ENCODE assay signal across 11 mouse cellular contexts in the genomic region with DNA sequence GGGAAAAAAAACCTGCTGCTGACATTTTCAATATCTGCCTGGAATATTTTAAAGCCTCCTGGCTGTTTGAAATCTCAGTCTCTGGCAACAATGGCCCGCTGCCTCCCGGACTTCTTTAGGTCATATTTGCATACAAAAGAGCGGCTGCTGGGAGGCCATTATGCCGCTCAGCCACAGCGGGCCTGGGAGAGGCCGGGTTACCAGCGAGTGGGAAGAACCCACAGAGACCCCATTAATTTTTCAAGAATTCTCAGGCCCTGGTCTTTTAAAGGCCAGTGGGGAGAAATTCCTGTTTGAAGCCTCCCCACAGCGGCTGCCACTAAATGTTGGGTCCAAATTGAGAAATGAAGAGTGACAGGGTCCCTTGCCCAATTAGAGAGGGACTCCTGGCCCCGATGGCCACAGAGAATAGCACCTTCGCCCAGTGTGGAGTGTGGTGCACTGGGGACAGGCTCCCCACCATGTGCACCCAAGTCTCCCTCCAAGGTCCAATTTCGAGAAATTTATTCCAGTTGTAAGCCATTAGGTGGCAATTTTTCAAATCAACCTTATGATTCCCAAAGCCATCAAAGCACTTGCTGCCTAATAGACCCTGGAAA.
A peak's percentile ranks its signal among the peaks of the same experiment; 100 is the strongest.
DNase-seq lines count a peak whose midpoint lies in the region; ATAC-seq and TF ChIP-seq lines count a peak whose summit lies in the region.
"Had no signal": no experiment of that assay in that cellular context is flagged by ENCODE, and none has a peak within 500 bp of the region (broad histone marks: within the 10 kb centered on the region; RNA-seq: fewer than 3 reads in every experiment).

No protein-coding gene starts in this region.

- no peak for TF ChIP-seq RAD21 in CH12.LX (IDR thresholded peaks at IDR 0.05; ENCODE audit: low read depth, low read length)

- no peak overlapping the region for H3K4me3 ChIP-seq in CH12.LX (replicated peaks in 1 of 3; ENCODE audit: low read depth in 2 of 3, low read length in 2 of 3, poor library complexity in 1 of 3)
- no peak overlapping the region for H3K4me3 ChIP-seq in forebrain, embryonic 14.5 days (ENCODE audit: low read depth, low read length)
- H3K4me3 ChIP-seq in midbrain, embryonic 11.5 days (ENCODE audit: low read depth, low read length), result no peak overlapping the region
- H3K4me3 ChIP-seq: left cerebral cortex, adult 2 months had no signal

- WGBS in forebrain, embryonic 14.5 days, result 5% methylated on average over 11 of the region's 11 CpGs
- WGBS in midbrain, embryonic 11.5 days, result 6% methylated on average over 11 of the region's 11 CpGs

- peak; percentile 46; the same call in 1 of the 2 replicates for ATAC-seq in forebrain, embryonic 14.5 days
- peak; percentile 74 for ATAC-seq in midbrain, embryonic 11.5 days (ENCODE audit: low FRiP score)
- ATAC-seq in cerebellum, adult (ENCODE audit: insufficient number of reproducible peaks, low FRiP score, low TSS enrichment), result no peak

- 0 out of 2 replicates have a peak overlapping the region, but pooled peaks have one; percentile 9 for H3K4me2 ChIP-seq in CH12.LX (ENCODE audit: insufficient read depth, low read depth, poor library complexity, severe bottlenecking)
- H3K4me2 ChIP-seq in forebrain, embryonic 14.5 days (ENCODE audit: low read length), result no peak overlapping the region
- H3K4me2 ChIP-seq in midbrain, embryonic 11.5 days, result peak overlapping the region; percentile 12

- no peak for TF ChIP-seq POLR2A in CH12.LX (IDR thresholded peaks at IDR 0.05; ENCODE audit: low read depth, low read length)

- H3K9ac ChIP-seq in CH12.LX (ENCODE audit: insufficient read depth, low read depth), result 0 out of 2 replicates have a peak overlapping the region, but pooled peaks have one; percentile 8
- H3K9ac ChIP-seq in forebrain, embryonic 14.5 days (ENCODE audit: low read length), result no peak overlapping the region
- peak overlapping the region; percentile 14 for H3K9ac ChIP-seq in midbrain, embryonic 11.5 days (ENCODE audit: low read length)

- in situ Hi-C loops in CH12.LX (cut with MboI; ENCODE audit: low pct_ligation_motif_present, low pct_unique_long_range_greater_than_20kb, low sequenced_read_pairs), result no loop called here

- H3K36me3 ChIP-seq in CH12.LX (replicated peaks in 1 of 2; ENCODE audit: control insufficient read depth in 1 of 2, insufficient read depth in 1 of 2, low read length in 1 of 2), result peaks cover 0 to 69% of the 10 kb centered on the region in 2 experiments
- no peaks in the 10 kb centered on the region for H3K36me3 ChIP-seq in forebrain, embryonic 14.5 days (ENCODE audit: control insufficient read depth, insufficient read depth, low read length)
- H3K36me3 ChIP-seq in midbrain, embryonic 11.5 days (ENCODE audit: control insufficient read depth, insufficient read depth, low read length), result 0 out of 2 replicates have a peak, but pooled peaks cover 2% of the 10 kb centered on the region

- no peak overlapping the region for H3K27ac ChIP-seq in CH12.LX (ENCODE audit: insufficient read depth, low read depth)
- H3K27ac ChIP-seq in forebrain, embryonic 14.5 days (ENCODE audit: low read depth, low read length), result peak overlapping the region; percentile 46
- peak overlapping the region; percentile 92 for H3K27ac ChIP-seq in midbrain, embryonic 11.5 days (ENCODE audit: low read depth, low read length)
- H3K27ac ChIP-seq: left cerebral cortex, adult 2 months had no signal

- no peak for TF ChIP-seq CTCF in CH12.LX (conservative IDR thresholded peaks at IDR 0.05 in 1 of 2, IDR thresholded peaks at IDR 0.05 in 1 of 2; ENCODE audit: low read depth in 2 of 2, low read length in 2 of 2)

- H3K9me3 ChIP-seq in CH12.LX (replicated peaks; ENCODE audit: low read length), result no peaks in the 10 kb centered on the region
- no peaks in the 10 kb centered on the region for H3K9me3 ChIP-seq in forebrain, embryonic 14.5 days (replicated peaks; ENCODE audit: control insufficient read depth, low read length)
- H3K9me3 ChIP-seq in midbrain, embryonic 11.5 days (ENCODE audit: control insufficient read depth, low read length), result no peaks in the 10 kb centered on the region

- no peaks in the 10 kb centered on the region for H3K27me3 ChIP-seq in CH12.LX (replicated peaks)
- H3K27me3 ChIP-seq in forebrain, embryonic 14.5 days (replicated peaks; ENCODE audit: control insufficient read depth, insufficient read depth, low read length), result no peaks in the 10 kb centered on the region
- no peaks in the 10 kb centered on the region for H3K27me3 ChIP-seq in midbrain, embryonic 11.5 days (ENCODE audit: control insufficient read depth, insufficient read depth, low read length)

- no peaks in the 10 kb centered on the region for H3K79me2 ChIP-seq in CH12.LX (replicated peaks; ENCODE audit: control insufficient read depth, extremely low read depth, insufficient read depth, poor library complexity, severe bottlenecking)

- DNase-seq in CH12.LX (ENCODE audit: extremely low read depth), result no peak
- peak; percentile 73 for DNase-seq in Muller cell, postnatal 12 days (ENCODE audit: inconsistent ontology term)
- DNase-seq in forebrain, embryonic 14.5 days (ENCODE audit: low spot score), result peak; percentile 70
- peak; percentile 94 for DNase-seq in midbrain, embryonic 11.5 days (ENCODE audit: low spot score, missing footprints)
- no peak for DNase-seq in adrenal gland, postnatal 36 days
- no peak for DNase-seq in left cerebral cortex, postnatal 25 days (ENCODE audit: low spot score in 2 of 2)
- DNase-seq in gastrocnemius, adult 18-20 months (ENCODE audit: low spot score), result no peak
- DNase-seq: cerebellum, postnatal 36 days; lung, adult 2 months had no signal

- peaks cover 41 to 85% of the 10 kb centered on the region in 2 experiments for H3K4me1 ChIP-seq in CH12.LX (ENCODE audit: control insufficient read depth in 1 of 2, insufficient read depth in 2 of 2)
- peaks cover 43% of the 10 kb centered on the region for H3K4me1 ChIP-seq in forebrain, embryonic 14.5 days (ENCODE audit: control insufficient read depth, insufficient read depth, low read length)
- peaks cover 51% of the 10 kb centered on the region for H3K4me1 ChIP-seq in midbrain, embryonic 11.5 days (ENCODE audit: control insufficient read depth, insufficient read depth, low read length)

- dilution Hi-C loops in CH12.LX (cut with MboI; ENCODE audit: extremely low pct_ligation_motif_present, extremely low pct_unique_long_range_greater_than_20kb, low sequenced_read_pairs), result no loop called here

- TF ChIP-seq EP300 in CH12.LX (IDR thresholded peaks at IDR 0.05; ENCODE audit: low read length), result no peak

- intact Hi-C loops in left cerebral cortex, postnatal 25 days (cut with DNase I), result no loop called here

TF ChIP-seq in CH12.LX, 34 proteins besides CTCF, POLR2A, EP300 and RAD21:
- TF ChIP-seq SMC3 (IDR thresholded peaks at IDR 0.05; ENCODE audit: low read depth, low read length) (no peak), MEF2A (IDR thresholded peaks at IDR 0.05; ENCODE audit: borderline replicate concordance, low read depth, low read length) (no peak), TBP (conservative IDR thresholded peaks at IDR 0.05; ENCODE audit: low read depth, low read length) (no peak), ETS1 (conservative IDR thresholded peaks at IDR 0.05; ENCODE audit: low read depth, low read length) (no peak), ZC3H11A (IDR thresholded peaks at IDR 0.05; ENCODE audit: low read depth, low read length) (no peak), E2F4 (IDR thresholded peaks at IDR 0.05; ENCODE audit: insufficient replicate concordance, low read depth, low read length) (no peak), MAX (IDR thresholded peaks at IDR 0.05; ENCODE audit: low read length) (no peak), IRF4 (IDR thresholded peaks at IDR 0.05; ENCODE audit: low read depth, low read length) (no peak), MAFK (IDR thresholded peaks at IDR 0.05; ENCODE audit: insufficient replicate concordance, low read length) (no peak), CHD1 (IDR thresholded peaks at IDR 0.05; ENCODE audit: low read depth, low read length) (no peak), PAX5 (IDR thresholded peaks at IDR 0.05; ENCODE audit: low read length) (no peak), ELF1 (IDR thresholded peaks at IDR 0.05; ENCODE audit: low read depth, low read length) (no peak), ZNF384 (IDR thresholded peaks at IDR 0.05; ENCODE audit: low read depth, low read length) (no peak), CHD2 (IDR thresholded peaks at IDR 0.05; ENCODE audit: low read length) (no peak), POLR2AphosphoS2 (IDR thresholded peaks at IDR 0.05; ENCODE audit: low read depth, low read length) (no peak), TCF12 (IDR thresholded peaks at IDR 0.05; ENCODE audit: low read depth, low read length) (no peak), SIN3A (IDR thresholded peaks at IDR 0.05; ENCODE audit: low read length) (no peak)

Comparison
In these comparisons a context has a peak if more than half of its experiments do, and no peak if none do; other contexts are left out.
1. DNase-seq: peak in Muller cell, postnatal 12 days (single experiment), forebrain, embryonic 14.5 days (single experiment) and midbrain, embryonic 11.5 days (single experiment); none in CH12.LX (single experiment), adrenal gland, postnatal 36 days (0 of 2), left cerebral cortex, postnatal 25 days (0 of 2) and gastrocnemius, adult 18-20 months (single experiment).